Mouse (Mus musculus) cerebellum, postnatal 25 days (tissue): Measurements from ENCODE around the gene Alkbh3.

Source experiments
- DNase-seq, 2 experiments: peaks; one replicate each; pipeline ENCODE4 v3.0.0; 2021; ENCODE audit warnings: mixed read lengths in 2 of 2

Alkbh3 gene

DNA sequence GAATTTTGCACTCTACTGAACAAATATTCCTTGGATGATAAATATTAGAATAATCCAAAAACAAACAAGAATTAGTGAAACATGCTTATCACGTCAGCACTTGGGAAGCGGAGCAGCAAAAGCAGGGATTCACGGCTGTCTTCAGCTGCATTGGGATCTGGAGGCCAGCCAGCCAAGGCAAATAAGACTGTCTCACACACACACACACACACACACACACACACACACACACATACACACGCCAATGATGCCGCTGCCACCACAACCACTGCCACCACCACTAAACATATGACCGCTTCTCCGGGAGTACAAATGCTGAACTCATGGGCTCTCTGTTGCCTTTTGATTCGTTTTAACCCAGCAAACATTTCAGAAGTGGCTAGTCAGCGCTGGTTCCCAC is 56.9 kb downstream of the Alkbh3 start:
- peak in 1 of 2 experiments; percentile 44 for DNase-seq

GRCm38 (mm10) chr2:93946976-93947375 is 63.6 kb downstream of the Alkbh3 start:
- DNase-seq: no peak

- DNase-seq: no peak
Measured at GRCm38 (mm10) chr2:93944855-93945254, 65.8 kb downstream of the Alkbh3 start.

- no peak for DNase-seq
Measured at GRCm38 (mm10) chr2:93944099-93944498, 66.5 kb downstream of the Alkbh3 start.

- DNase-seq: no peak
Measured at GRCm38 (mm10) chr2:93941670-93942069, 68.9 kb downstream of the Alkbh3 start.

DNA sequence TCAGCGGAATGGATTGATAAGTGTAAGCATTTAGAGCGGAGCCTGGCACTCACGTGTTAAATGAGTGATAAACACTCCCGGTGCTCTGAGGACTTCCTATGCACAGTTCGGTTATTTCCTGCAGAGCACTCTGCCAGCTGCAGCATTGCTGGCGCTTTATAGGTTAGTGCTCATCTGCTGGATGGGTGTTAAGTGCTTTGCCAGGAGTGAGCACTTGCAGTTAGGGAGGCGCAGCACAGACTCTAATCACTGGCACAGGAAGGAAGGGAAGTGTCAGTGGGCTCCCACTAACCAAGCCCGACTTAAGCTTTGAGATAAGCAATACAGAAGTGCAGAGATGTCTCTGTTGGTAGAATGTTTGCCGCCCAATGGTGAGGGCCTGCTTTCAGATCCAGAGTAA is 72.1 kb downstream of the Alkbh3 start:
- DNase-seq: no peak
